Mouse (Mus musculus): ENCODE results near the gene Ctsh.

DNA sequence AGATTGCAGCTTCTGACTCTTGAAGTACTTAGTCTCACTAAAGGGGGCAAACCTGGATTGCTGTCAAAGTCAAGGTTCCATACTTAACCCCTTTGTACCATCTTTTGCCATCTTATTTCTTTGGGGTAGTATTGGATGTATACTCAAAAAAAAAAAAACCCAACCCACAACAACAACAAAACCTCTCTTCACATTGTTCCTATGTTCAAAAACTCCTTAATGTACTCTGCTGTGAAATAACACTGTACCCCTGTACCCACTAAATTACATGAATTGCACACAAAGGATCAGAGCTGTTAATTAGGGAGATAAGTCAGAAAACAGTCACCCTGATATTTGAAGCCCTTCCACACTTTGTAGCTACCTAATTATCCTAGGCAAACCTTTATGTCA, 61.4 kb downstream of the Ctsh start:
- TF ChIP-seq CTCF (IDR thresholded peaks at IDR 0.05; ENCODE audit: low read depth, low read length), result no peak
- no peak for TF ChIP-seq POLR2A (IDR thresholded peaks at IDR 0.05; ENCODE audit: extremely low read depth, insufficient read depth, low read length)

All from liver, adult 2 months (tissue).